Mouse (Mus musculus) kidney, adult 18-20 months (tissue): ENCODE results near the gene Atp8b4.
"Not testable (repeated sequence)": the region's sequence is repeated elsewhere in the genome, so short reads cannot be mapped to it uniquely, and the experiment has no call there.

Experiments
- DNase-seq: peaks from one replicate; pipeline ENCODE4 v3.0.0; 2021

Atp8b4 gene

GRCm38 (mm10) chr2:126495832-126496695, 4.4 kb downstream of the Atp8b4 start:
- DNase-seq, result no peak

GRCm38 (mm10) chr2:126495230-126495629, 5.2 kb downstream of the Atp8b4 start:
- DNase-seq, result no peak

- DNase-seq, result no peak
These were observed 7.2 kb downstream of the Atp8b4 start for GRCm38 (mm10) chr2:126493306-126493705.

- no peak for DNase-seq
These were observed 7.8 kb downstream of the Atp8b4 start for GRCm38 (mm10) chr2:126492713-126493112.

- no peak for DNase-seq
These were observed 9.0 kb downstream of the Atp8b4 start for GRCm38 (mm10) chr2:126491446-126491845.

GRCm38 (mm10) chr2:126490573-126490972, 9.9 kb downstream of the Atp8b4 start:
- DNase-seq, result no peak

- DNase-seq, result no peak
These were observed 15.0 kb downstream of the Atp8b4 start for GRCm38 (mm10) chr2:126485262-126486017.

- no peak for DNase-seq
These were observed 17.1 kb downstream of the Atp8b4 start for GRCm38 (mm10) chr2:126483337-126483736.

- DNase-seq, result no peak
These were observed 22.9 kb downstream of the Atp8b4 start for GRCm38 (mm10) chr2:126477556-126477955.

GRCm38 (mm10) chr2:126475681-126476410, 24.6 kb downstream of the Atp8b4 start:
- DNase-seq, result no peak

- no peak for DNase-seq
These were observed 26.5 kb downstream of the Atp8b4 start for GRCm38 (mm10) chr2:126474019-126474418.

- no peak for DNase-seq
These were observed 27.6 kb downstream of the Atp8b4 start for GRCm38 (mm10) chr2:126472836-126473235.

GRCm38 (mm10) chr2:126467790-126468189, 32.7 kb downstream of the Atp8b4 start:
- no peak for DNase-seq

GRCm38 (mm10) chr2:126466391-126467134, 33.9 kb downstream of the Atp8b4 start:
- DNase-seq, result no peak

- no peak for DNase-seq
These were observed 41.8 kb downstream of the Atp8b4 start for GRCm38 (mm10) chr2:126458661-126459060.

- DNase-seq, result not testable (repeated sequence)
These were observed 42.7 kb downstream of the Atp8b4 start for GRCm38 (mm10) chr2:126457759-126458158.

GRCm38 (mm10) chr2:126450937-126451302, 49.6 kb downstream of the Atp8b4 start:
- no peak for DNase-seq

GRCm38 (mm10) chr2:126450210-126450936, 50.1 kb downstream of the Atp8b4 start:
- no peak for DNase-seq

- no peak for DNase-seq
These were observed 55.4 kb downstream of the Atp8b4 start for GRCm38 (mm10) chr2:126445039-126445438.

- no peak for DNase-seq
These were observed 58.9 kb downstream of the Atp8b4 start for GRCm38 (mm10) chr2:126441586-126441985.

- DNase-seq, result no peak
These were observed 65.8 kb downstream of the Atp8b4 start for GRCm38 (mm10) chr2:126434712-126435111.

GRCm38 (mm10) chr2:126434305-126434704, 66.2 kb downstream of the Atp8b4 start:
- DNase-seq, result no peak
